Mouse (Mus musculus): ENCODE results near the gene Phf10. TPM values are rescaled to one million over a fixed set of nuclear protein-coding genes. Genes with fewer than 3 reads are reported as not detected.
A peak's percentile ranks its signal among the peaks of the same experiment; 100 is the strongest.

The Phf10 gene
- polyA plus RNA-seq, 1 experiment from 2014 or later, result 32.2 TPM

GRCm38 (mm10) chr17:14931469-14931868 lies 29.6 kb downstream of the Phf10 start:
- Histone ChIP-seq H3K36me3 (no peaks in the 10 kb centered on the region), H3K27ac (no peak overlapping the region), H3K4me3 (no peak overlapping the region), H3K4me1 (no peaks in the 10 kb centered on the region), H3K27me3 (ENCODE audit: low read depth, poor library complexity, severe bottlenecking) (no peaks in the 10 kb centered on the region), H3K9me3 (replicated peaks) (no peaks in the 10 kb centered on the region)
- DNase-seq (ENCODE audit: low spot score), result no peak
- 87% methylated on average over 5 of the region's 5 CpGs for WGBS

- no peaks in the 10 kb centered on the region for H3K36me3 ChIP-seq
- no peaks in the 10 kb centered on the region for H3K4me1 ChIP-seq
- 88% methylated on average over 7 of the region's 7 CpGs for WGBS
- peak; percentile 13 for DNase-seq (ENCODE audit: low spot score)
- no peaks in the 10 kb centered on the region for H3K27me3 ChIP-seq (ENCODE audit: low read depth, poor library complexity, severe bottlenecking)
- H3K9me3 ChIP-seq (replicated peaks), result no peaks in the 10 kb centered on the region
- H3K4me3 ChIP-seq, result no peak overlapping the region
- no peak overlapping the region for H3K27ac ChIP-seq
Measured at GRCm38 (mm10) chr17:14930697-14931096, 30.4 kb downstream of the Phf10 start.

- H3K36me3 ChIP-seq, result no peaks in the 10 kb centered on the region
- no peaks in the 10 kb centered on the region for H3K4me1 ChIP-seq
- no peaks in the 10 kb centered on the region for H3K9me3 ChIP-seq (replicated peaks)
- H3K27ac ChIP-seq, result no peak overlapping the region
- peak; percentile 16 for DNase-seq (ENCODE audit: low spot score)
- 77% methylated on average over 5 of the region's 5 CpGs for WGBS
- H3K4me3 ChIP-seq, result no peak overlapping the region
- no peaks in the 10 kb centered on the region for H3K27me3 ChIP-seq (ENCODE audit: low read depth, poor library complexity, severe bottlenecking)
Measured at GRCm38 (mm10) chr17:14928631-14929030, 32.4 kb downstream of the Phf10 start.

- no peaks in the 10 kb centered on the region for H3K4me1 ChIP-seq
- 86% methylated on average over 8 of the region's 8 CpGs for WGBS
- H3K36me3 ChIP-seq, result no peaks in the 10 kb centered on the region
- H3K27ac ChIP-seq, result no peak overlapping the region
- H3K27me3 ChIP-seq (ENCODE audit: low read depth, poor library complexity, severe bottlenecking), result no peaks in the 10 kb centered on the region
- no peak for DNase-seq (ENCODE audit: low spot score)
- no peak overlapping the region for H3K4me3 ChIP-seq
- no peaks in the 10 kb centered on the region for H3K9me3 ChIP-seq (replicated peaks)
Measured at GRCm38 (mm10) chr17:14927644-14928218, 33.3 kb downstream of the Phf10 start.

- 76% methylated on average over 6 of the region's 6 CpGs for WGBS
Measured at GRCm38 (mm10) chr17:14921582-14921981, 39.5 kb downstream of the Phf10 start.

GRCm38 (mm10) chr17:14917866-14918265 lies 43.2 kb downstream of the Phf10 start:
- Histone ChIP-seq H3K27ac (no peak overlapping the region), H3K9me3 (replicated peaks) (no peaks in the 10 kb centered on the region), H3K36me3 (no peaks in the 10 kb centered on the region), H3K4me3 (no peak overlapping the region), H3K27me3 (ENCODE audit: low read depth, poor library complexity, severe bottlenecking) (no peaks in the 10 kb centered on the region), H3K4me1 (no peaks in the 10 kb centered on the region)
- WGBS, result 92% methylated on average over 8 of the region's 8 CpGs
- DNase-seq (ENCODE audit: low spot score), result peak; percentile 7

More at GRCm38 (mm10) chr17:14921582-14921981, 39.5 kb downstream of the Phf10 start:
- Histone ChIP-seq H3K36me3 (no peaks in the 10 kb centered on the region), H3K9me3 (replicated peaks) (no peaks in the 10 kb centered on the region), H3K27me3 (ENCODE audit: low read depth, poor library complexity, severe bottlenecking) (no peaks in the 10 kb centered on the region), H3K4me1 (no peaks in the 10 kb centered on the region), H3K4me3 (no peak overlapping the region), H3K27ac (no peak overlapping the region)
- DNase-seq (ENCODE audit: low spot score), result peak; percentile 21

- H3K9me3 ChIP-seq (replicated peaks), result no peaks in the 10 kb centered on the region
- no peaks in the 10 kb centered on the region for H3K27me3 ChIP-seq (ENCODE audit: low read depth, poor library complexity, severe bottlenecking)
- H3K4me3 ChIP-seq, result no peak overlapping the region
- H3K4me1 ChIP-seq, result no peaks in the 10 kb centered on the region
- H3K36me3 ChIP-seq, result no peaks in the 10 kb centered on the region
- no peak overlapping the region for H3K27ac ChIP-seq
- DNase-seq (ENCODE audit: low spot score), result peak; percentile 5
- 91% methylated on average over 4 of the region's 4 CpGs for WGBS
Measured at GRCm38 (mm10) chr17:14914401-14914800, 46.7 kb downstream of the Phf10 start.

- DNase-seq (ENCODE audit: low spot score), result peak; percentile 12
- no peaks in the 10 kb centered on the region for H3K9me3 ChIP-seq (replicated peaks)
- WGBS, result 91% methylated on average over 8 of the region's 8 CpGs
- H3K27me3 ChIP-seq (ENCODE audit: low read depth, poor library complexity, severe bottlenecking), result no peaks in the 10 kb centered on the region
- H3K4me3 ChIP-seq, result no peak overlapping the region
- no peak overlapping the region for H3K27ac ChIP-seq
- no peaks in the 10 kb centered on the region for H3K36me3 ChIP-seq
- H3K4me1 ChIP-seq, result no peaks in the 10 kb centered on the region
Measured at GRCm38 (mm10) chr17:14912981-14913380, 48.1 kb downstream of the Phf10 start.

- Histone ChIP-seq H3K27ac (no peak overlapping the region), H3K4me3 (no peak overlapping the region), H3K4me1 (no peaks in the 10 kb centered on the region), H3K36me3 (no peaks in the 10 kb centered on the region), H3K27me3 (ENCODE audit: low read depth, poor library complexity, severe bottlenecking) (no peaks in the 10 kb centered on the region), H3K9me3 (replicated peaks) (no peaks in the 10 kb centered on the region)
- DNase-seq (ENCODE audit: low spot score), result peak; percentile 26
- WGBS, result 53% methylated on average over 6 of the region's 6 CpGs
Measured at GRCm38 (mm10) chr17:14912420-14912819, 48.7 kb downstream of the Phf10 start.

- H3K9me3 ChIP-seq (replicated peaks), result no peaks in the 10 kb centered on the region
- H3K27me3 ChIP-seq (ENCODE audit: low read depth, poor library complexity, severe bottlenecking), result no peaks in the 10 kb centered on the region
- peak; percentile 13 for DNase-seq (ENCODE audit: low spot score)
- no peaks in the 10 kb centered on the region for H3K36me3 ChIP-seq
- H3K27ac ChIP-seq, result no peak overlapping the region
- no peak overlapping the region for H3K4me3 ChIP-seq
- 94% methylated on average over 5 of the region's 5 CpGs for WGBS
- no peaks in the 10 kb centered on the region for H3K4me1 ChIP-seq
Measured at GRCm38 (mm10) chr17:14910771-14911170, 50.3 kb downstream of the Phf10 start.

- no peak overlapping the region for H3K4me3 ChIP-seq
- no peaks in the 10 kb centered on the region for H3K27me3 ChIP-seq (ENCODE audit: low read depth, poor library complexity, severe bottlenecking)
- no peak overlapping the region for H3K27ac ChIP-seq
- peak; percentile 21 for DNase-seq (ENCODE audit: low spot score)
- H3K4me1 ChIP-seq, result no peaks in the 10 kb centered on the region
- 85% methylated on average over 5 of the region's 5 CpGs for WGBS
- H3K36me3 ChIP-seq, result no peaks in the 10 kb centered on the region
- H3K9me3 ChIP-seq (replicated peaks), result no peaks in the 10 kb centered on the region
Measured at GRCm38 (mm10) chr17:14909331-14909730, 51.7 kb downstream of the Phf10 start.

- Histone ChIP-seq H3K4me1 (no peaks in the 10 kb centered on the region), H3K27ac (no peak overlapping the region), H3K9me3 (replicated peaks) (no peaks in the 10 kb centered on the region), H3K27me3 (ENCODE audit: low read depth, poor library complexity, severe bottlenecking) (no peaks in the 10 kb centered on the region), H3K4me3 (no peak overlapping the region), H3K36me3 (no peaks in the 10 kb centered on the region)
- DNase-seq (ENCODE audit: low spot score), result peak; percentile 25
- 77% methylated on average over 12 of the region's 12 CpGs for WGBS
Measured at GRCm38 (mm10) chr17:14907136-14907535, 53.9 kb downstream of the Phf10 start.

GRCm38 (mm10) chr17:14906611-14907010 lies 54.5 kb downstream of the Phf10 start:
- H3K9me3 ChIP-seq (replicated peaks), result no peaks in the 10 kb centered on the region

More at GRCm38 (mm10) chr17:14906611-14907010, 54.5 kb downstream of the Phf10 start:
- WGBS, result 52% methylated on average over 1 of the region's 1 CpGs
- DNase-seq (ENCODE audit: low spot score), result peak; percentile 20
- Histone ChIP-seq H3K36me3 (no peaks in the 10 kb centered on the region), H3K27me3 (ENCODE audit: low read depth, poor library complexity, severe bottlenecking) (no peaks in the 10 kb centered on the region), H3K4me3 (no peak overlapping the region), H3K4me1 (no peaks in the 10 kb centered on the region), H3K27ac (no peak overlapping the region)

Measured in limb, embryonic 10.5 days (tissue).